Mouse (Mus musculus) kidney, postnatal 10 days (tissue): ENCODE measurements around the gene Tas1r1.

ENCODE experiments used
- DNase-seq: peaks from one replicate; pipeline ENCODE4 v3.0.0; 2021; ENCODE audit warnings: mixed read lengths

Tas1r1 gene

DNA sequence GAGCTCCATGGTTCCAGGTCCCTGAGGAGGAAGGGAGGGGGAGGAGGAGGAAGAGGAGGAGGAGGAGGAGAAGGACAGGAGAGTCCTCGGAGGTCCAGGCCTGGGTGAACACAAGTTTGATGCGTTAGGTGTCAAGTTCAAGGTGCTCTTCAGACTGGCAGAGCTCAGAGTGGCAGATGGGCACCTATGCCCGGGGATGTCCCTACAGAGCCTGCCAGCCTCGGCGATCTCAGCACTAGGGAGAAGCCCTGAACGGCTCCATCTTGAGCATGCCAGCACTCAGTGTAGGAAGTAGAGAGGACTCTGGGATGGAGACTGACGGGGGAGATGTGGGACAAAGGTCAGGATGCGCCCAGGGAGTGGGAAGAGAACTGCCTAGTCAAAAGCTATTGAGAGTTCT lies 51.7 kb downstream of the Tas1r1 start:
- DNase-seq = no peak

DNA sequence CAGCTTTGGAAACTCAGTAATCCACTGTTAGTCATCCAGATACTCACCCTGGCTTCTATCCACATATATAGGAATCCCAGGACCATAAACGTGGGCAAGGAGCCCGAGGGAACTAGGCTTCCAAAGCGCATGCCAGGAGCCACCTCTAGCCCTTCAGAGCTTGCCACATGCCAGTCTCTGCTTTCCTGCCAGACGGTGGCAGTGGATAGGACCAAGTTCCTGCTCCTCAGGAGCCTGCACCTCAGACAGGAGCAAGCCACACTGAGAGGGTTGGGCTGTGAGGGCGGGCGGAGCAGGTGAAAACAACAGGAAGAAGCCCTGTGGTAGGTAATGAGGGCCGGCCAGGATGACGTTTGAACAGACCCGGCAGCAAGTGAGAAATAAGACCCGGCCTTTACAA lies 52.5 kb downstream of the Tas1r1 start:
- peak; percentile 39 for DNase-seq

DNA sequence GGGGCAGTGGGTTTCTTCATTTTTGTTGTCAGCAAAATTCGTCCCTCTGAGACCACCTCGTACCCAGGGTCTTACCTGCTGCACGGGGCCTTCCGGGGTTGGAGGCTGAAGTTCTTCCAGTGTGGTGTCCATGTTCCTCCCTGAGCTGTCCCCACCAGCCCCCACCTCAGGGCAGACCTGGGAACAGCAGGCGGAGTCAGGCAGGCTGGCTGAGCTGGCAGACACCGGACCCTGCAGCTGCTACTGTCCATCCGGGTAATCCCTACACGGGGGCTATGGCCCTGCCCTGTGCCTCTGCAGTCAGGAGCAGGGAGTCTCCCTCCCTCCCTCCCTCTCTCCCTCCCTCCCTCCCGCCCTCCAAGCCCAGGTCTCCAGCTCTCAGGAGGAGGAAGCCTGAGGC lies 54.8 kb downstream of the Tas1r1 start:
- peak; percentile 62 for DNase-seq

DNA sequence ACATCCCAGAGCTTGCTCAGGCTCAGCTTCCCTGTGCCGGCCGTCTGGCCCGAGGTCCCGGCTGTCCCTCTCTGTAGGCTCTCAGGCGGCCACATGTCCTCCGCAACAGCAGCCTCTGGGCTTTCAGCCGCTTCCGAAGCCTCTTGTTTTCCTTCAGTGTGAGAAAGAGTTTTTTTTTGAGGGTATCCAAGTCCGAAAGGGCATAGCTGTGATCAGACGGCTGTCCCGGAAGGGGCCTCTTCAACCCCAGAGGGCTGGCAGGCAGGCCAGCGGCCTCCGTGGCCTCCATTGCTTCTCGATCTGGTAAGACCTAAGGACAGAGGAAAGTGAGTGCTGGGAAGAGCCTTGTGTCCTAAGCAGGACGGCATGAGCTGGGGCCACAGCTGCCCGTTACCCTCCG lies 55.3 kb downstream of the Tas1r1 start:
- no peak for DNase-seq

DNA sequence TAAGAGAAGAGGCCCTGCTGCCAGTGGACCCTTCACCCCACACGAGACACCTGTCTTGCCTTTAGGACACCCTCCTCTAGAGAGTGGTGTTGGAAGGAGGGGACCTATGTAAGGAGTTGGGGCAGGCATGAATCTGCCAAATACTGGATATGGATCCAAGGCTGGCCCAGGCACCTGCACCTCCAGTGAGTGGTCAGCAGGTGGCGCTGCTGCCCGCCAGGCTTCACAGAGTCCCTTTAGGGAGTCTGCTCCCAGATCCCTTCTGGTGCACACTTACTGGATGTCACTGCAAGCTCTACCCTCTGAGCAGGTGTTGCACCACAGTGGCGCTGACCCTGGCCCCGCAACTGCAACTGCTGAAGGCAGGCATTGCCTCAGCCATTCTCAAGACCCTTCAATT lies 57.0 kb downstream of the Tas1r1 start:
- DNase-seq = peak; percentile 87

DNA sequence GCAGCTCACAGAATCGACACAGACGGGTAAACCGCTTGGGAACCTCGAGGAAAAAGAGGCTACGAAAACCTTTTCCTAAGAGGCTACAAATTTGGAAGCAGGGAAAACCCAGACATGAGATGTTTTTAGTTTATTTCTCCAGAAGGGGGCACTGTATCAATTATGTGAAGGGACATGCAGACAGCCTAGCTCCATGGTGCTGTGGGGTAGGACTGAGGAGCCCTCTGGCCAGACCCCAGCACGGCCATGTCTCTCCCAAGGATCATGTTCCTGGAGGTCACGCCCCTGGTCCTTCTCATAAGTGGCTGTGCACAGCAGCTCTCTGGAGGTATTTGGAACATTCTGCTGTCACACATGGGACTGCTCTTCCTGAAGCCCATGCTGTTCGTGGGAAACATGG lies 57.7 kb downstream of the Tas1r1 start:
- no peak for DNase-seq
